Mouse (Mus musculus) fat pad, adult 2 months (tissue): ENCODE data around the gene Aldoc.

Source experiments
- DNase-seq: peaks from one replicate; pipeline ENCODE4 v3.0.0-alpha.2; 2011; ENCODE audit warnings: low read depth, low spot score; ENCODE audit errors: extremely low read depth

Gene Aldoc

GRCm38 (mm10) chr11:78360125-78360788, 37.5 kb downstream of the Aldoc start:
- no peak for DNase-seq

- DNase-seq = no peak
These were observed 38.0 kb downstream of the Aldoc start for GRCm38 (mm10) chr11:78360789-78361131.

DNA sequence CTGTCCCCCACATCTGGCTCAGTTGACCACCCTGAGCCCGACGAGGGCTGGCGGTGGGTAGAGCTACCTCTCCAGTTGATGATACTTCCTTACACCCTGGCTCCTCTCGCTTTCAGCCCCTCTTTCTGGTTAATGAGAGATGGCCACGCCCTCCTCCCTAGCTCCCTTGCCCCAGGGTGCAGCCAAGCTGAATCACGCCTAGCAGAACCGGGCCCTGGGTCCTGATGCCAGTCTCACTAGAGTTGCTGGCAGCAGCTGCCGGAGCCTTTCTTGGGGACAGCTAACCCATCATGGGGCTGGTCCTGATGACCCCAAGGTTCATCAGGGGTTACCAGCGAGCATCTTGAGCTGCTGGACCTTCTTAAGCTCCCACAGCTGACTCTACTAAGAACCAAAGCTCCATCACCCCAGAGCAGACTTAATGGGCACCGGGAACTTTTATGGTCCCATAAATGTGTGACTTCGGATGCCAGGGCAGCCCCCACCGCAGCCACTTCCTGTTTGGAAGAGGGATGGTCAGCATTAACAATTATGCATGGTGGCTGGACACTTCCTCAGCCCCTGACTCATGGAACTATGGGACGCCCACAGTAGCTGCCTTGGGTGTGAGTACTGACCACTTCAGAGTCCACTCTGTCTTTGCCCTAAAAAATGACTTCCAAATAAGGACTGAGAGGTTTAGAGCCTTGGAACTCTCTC, 40.7 kb downstream of the Aldoc start:
- no peak for DNase-seq

- peak; percentile 65 for DNase-seq
These were observed 41.3 kb downstream of the Aldoc start for GRCm38 (mm10) chr11:78364103-78364502.

DNA sequence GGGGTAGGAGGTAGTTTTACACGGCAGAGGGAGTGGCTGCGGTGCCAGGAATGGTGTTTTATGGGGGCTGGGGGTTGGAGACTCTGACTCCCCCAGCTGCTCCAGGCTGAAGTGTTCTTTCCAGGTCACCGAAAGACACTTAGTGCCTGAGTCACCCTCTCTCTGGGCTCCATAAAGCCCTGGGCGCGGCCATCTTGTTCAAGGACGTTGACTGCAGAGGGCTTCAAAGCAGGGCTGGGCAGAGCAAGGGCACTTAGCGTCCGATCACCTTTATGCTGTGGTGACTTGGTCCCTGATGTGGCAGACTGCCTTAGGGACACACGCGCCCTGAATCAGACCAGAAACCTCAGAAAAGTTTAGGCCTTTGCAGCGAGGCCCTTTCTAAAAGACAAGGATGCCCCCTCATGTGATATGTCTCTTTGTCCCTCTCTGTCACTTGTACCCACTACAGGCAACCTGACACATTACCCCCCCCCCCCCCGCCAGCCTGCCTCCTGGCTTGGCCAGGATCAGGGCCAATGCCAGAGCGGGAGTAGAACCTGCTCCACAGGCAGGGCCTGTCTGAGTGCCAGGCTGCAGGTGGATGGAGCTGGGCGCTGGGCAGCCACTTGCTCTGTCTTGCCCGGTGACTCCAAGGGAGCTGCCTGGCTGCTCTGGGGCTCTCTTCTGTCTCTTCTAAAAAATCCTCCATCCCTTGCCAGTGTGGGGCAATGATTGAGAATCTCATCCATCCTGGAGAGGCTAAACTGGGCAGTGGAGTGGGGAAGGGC, 44.9 kb downstream of the Aldoc start:
- DNase-seq = no peak

DNA sequence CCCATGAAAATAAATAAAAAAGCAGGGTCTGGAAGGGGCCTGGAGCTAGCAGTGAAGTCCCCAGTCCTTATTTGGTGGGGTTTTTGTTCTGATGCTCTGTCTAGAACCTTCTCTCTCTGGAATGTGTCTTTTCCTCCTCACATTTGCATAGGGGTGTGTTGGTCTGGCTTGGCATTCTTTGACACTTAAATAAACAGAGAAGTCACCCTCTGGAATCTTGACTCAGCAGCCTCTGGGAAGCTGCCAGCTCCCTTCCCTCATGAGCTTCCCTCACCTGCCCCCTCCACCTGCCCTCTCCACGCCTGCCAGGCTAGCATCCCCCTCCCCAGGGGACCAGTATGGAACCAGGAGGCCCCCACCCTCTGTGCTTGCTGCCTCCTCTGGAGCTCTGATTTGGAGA, 47.6 kb downstream of the Aldoc start:
- no peak for DNase-seq

- DNase-seq = no peak
These were observed 48.9 kb downstream of the Aldoc start for GRCm38 (mm10) chr11:78371711-78372110.

GRCm38 (mm10) chr11:78372166-78372565, 49.4 kb downstream of the Aldoc start:
- no peak for DNase-seq

DNA sequence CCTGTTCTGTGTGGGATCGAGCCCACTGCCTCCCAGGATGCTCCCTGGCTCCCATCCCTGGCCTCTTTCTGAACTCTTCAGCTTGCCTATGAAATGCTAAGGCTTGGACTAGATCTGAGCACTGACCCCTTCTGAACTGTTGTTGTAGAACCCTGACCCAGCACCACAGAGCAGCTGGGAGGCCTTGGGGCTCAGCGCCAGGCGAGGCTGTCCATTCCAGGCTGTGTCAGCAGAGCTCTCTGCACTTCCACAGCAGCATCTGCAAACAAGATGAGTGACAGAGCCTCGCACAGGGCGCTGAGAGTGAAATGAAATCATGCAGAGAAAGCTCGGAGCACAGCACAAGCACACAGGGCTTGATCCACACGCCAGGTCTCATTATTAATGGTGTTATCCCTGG, 49.8 kb downstream of the Aldoc start:
- DNase-seq = no peak

GRCm38 (mm10) chr11:78374147-78374546, 51.4 kb downstream of the Aldoc start:
- DNase-seq = no peak
